In genomic region chr2:36214425-36214824, GRCm38 (mm10) we compare ENCODE assay signal across 8 mouse cellular contexts. TPM values are rescaled to one million over a fixed set of nuclear protein-coding genes. Genes with fewer than 3 reads are reported as not detected.
DNase-seq lines count a peak whose midpoint lies in the region; ATAC-seq and TF ChIP-seq lines count a peak whose summit lies in the region.

No protein-coding gene starts in this region.

- DNase-seq in forebrain, postnatal 0 days, result no peak
- no peak for DNase-seq in forebrain, embryonic 11.5 days (ENCODE audit: low spot score)
- peak; percentile 43 for DNase-seq in right cerebral cortex, postnatal 14 days
- no peak for DNase-seq in right cerebral cortex, postnatal 4 days
- peak; percentile 34 to 62 for DNase-seq in kidney, postnatal 36 days
- DNase-seq in adrenal gland, postnatal 25 days, result no peak
- no peak for DNase-seq in cerebellum, adult 9-10 months

- no peaks in the 10 kb centered on the region for H3K4me1 ChIP-seq in forebrain, postnatal 0 days (ENCODE audit: insufficient read depth)
- no peaks in the 10 kb centered on the region; the same call in 1 of the 2 replicates for H3K4me1 ChIP-seq in forebrain, embryonic 11.5 days (replicated peaks; ENCODE audit: control insufficient read depth, insufficient read depth, low read length)
- H3K4me1 ChIP-seq in stomach, embryonic 16.5 days (ENCODE audit: control insufficient read depth, insufficient read depth, low read length), result peaks cover 17% of the 10 kb centered on the region

- ATAC-seq in forebrain, postnatal 0 days, result peak; percentile 36; the same call in 1 of the 2 replicates
- no peak for ATAC-seq in forebrain, embryonic 11.5 days (replicated peaks; ENCODE audit: low FRiP score)
- no peak for ATAC-seq in stomach, embryonic 16.5 days (ENCODE audit: insufficient read depth, low FRiP score)

- TF ChIP-seq CTCF in forebrain, postnatal 0 days (IDR thresholded peaks at IDR 0.05; ENCODE audit: low read depth), result no peak

- no peak overlapping the region for H3K4me3 ChIP-seq in forebrain, postnatal 0 days (ENCODE audit: low read depth, low read length)
- no peak overlapping the region for H3K4me3 ChIP-seq in forebrain, embryonic 11.5 days (ENCODE audit: low read depth, low read length)
- no peak overlapping the region for H3K4me3 ChIP-seq in stomach, embryonic 16.5 days (replicated peaks; ENCODE audit: low read length)

- no peak overlapping the region for H3K27ac ChIP-seq in forebrain, postnatal 0 days (ENCODE audit: low read depth, low read length)
- H3K27ac ChIP-seq in forebrain, embryonic 11.5 days (ENCODE audit: low read depth, low read length), result no peak overlapping the region
- H3K27ac ChIP-seq in stomach, embryonic 16.5 days (ENCODE audit: low read length), result no peak overlapping the region

- 0 out of 2 replicates have a peak overlapping the region, but pooled peaks have one; percentile 18 for H3K4me2 ChIP-seq in forebrain, postnatal 0 days (ENCODE audit: low read depth)
- H3K4me2 ChIP-seq in forebrain, embryonic 11.5 days (ENCODE audit: low read depth, low read length, severe bottlenecking), result no peak overlapping the region
- peak overlapping the region; percentile 39 for H3K4me2 ChIP-seq in stomach, embryonic 16.5 days (ENCODE audit: low read depth, low read length)

- H3K27me3 ChIP-seq in forebrain, postnatal 0 days (ENCODE audit: insufficient read depth, low read length), result peaks cover 18% of the 10 kb centered on the region; the same call in 1 of the 2 replicates
- H3K27me3 ChIP-seq in forebrain, embryonic 11.5 days (ENCODE audit: control insufficient read depth, insufficient read depth, low read length), result peaks cover 19% of the 10 kb centered on the region
- peaks cover 18% of the 10 kb centered on the region for H3K27me3 ChIP-seq in stomach, embryonic 16.5 days (ENCODE audit: control insufficient read depth, insufficient read depth, low read length)

- 52% methylated on average over 5 of the region's 5 CpGs for WGBS in forebrain, postnatal 0 days
- WGBS in forebrain, embryonic 11.5 days, result 64% methylated on average over 5 of the region's 5 CpGs
- WGBS in stomach, embryonic 16.5 days, result 53% methylated on average over 5 of the region's 5 CpGs

- peak overlapping the region; percentile 2; the same call in 1 of the 2 replicates for H3K9ac ChIP-seq in forebrain, postnatal 0 days
- no peak overlapping the region; the same call in 1 of the 2 replicates for H3K9ac ChIP-seq in forebrain, embryonic 11.5 days (ENCODE audit: low read length)
- H3K9ac ChIP-seq in stomach, embryonic 16.5 days (ENCODE audit: low read length), result no peak overlapping the region

- no peaks in the 10 kb centered on the region for H3K9me3 ChIP-seq in forebrain, postnatal 0 days (ENCODE audit: low read length)
- H3K9me3 ChIP-seq in forebrain, embryonic 11.5 days (ENCODE audit: control insufficient read depth, low read length), result no peaks in the 10 kb centered on the region
- H3K9me3 ChIP-seq in stomach, embryonic 16.5 days (replicated peaks; ENCODE audit: control insufficient read depth, low read length), result no peaks in the 10 kb centered on the region

- no peaks in the 10 kb centered on the region for H3K36me3 ChIP-seq in forebrain, postnatal 0 days (ENCODE audit: insufficient read depth)
- H3K36me3 ChIP-seq in forebrain, embryonic 11.5 days (ENCODE audit: control insufficient read depth, insufficient read depth, low read length), result no peaks in the 10 kb centered on the region
- H3K36me3 ChIP-seq in stomach, embryonic 16.5 days (ENCODE audit: control insufficient read depth, insufficient read depth, low read length), result no peaks in the 10 kb centered on the region

RNA-seq across cellular contexts. Expression of gene Ptgs1, which starts 15.8 kb away (rescaled TPM):
- total RNA-seq in forebrain, postnatal 0 days (2014; rRNA removed), result 4.9 and 6.6 TPM in 2 replicates
- 4.4 and 5.5 TPM in 2 replicates for polyA plus RNA-seq in forebrain, postnatal 0 days (2015; fragmentation: Nextera tagmentation; extraction: Ambion mirVana)
- polyA plus RNA-seq in forebrain, embryonic 11.5 days (2014; fragmentation: Nextera tagmentation; extraction: Ambion mirVana), result 2.8 and 2.9 TPM in 2 replicates
- polyA plus RNA-seq in stomach, embryonic 16.5 days (2015; fragmentation: Nextera tagmentation; extraction: Ambion mirVana), result 35.1 and 37.5 TPM in 2 replicates
- total RNA-seq in adrenal gland, postnatal 25 days (2021), result 8.7 and 12.4 TPM in 2 replicates

Comparison
In these comparisons a context has a peak if more than half of its experiments do, and no peak if none do; other contexts are left out.
1. DNase-seq: peak in right cerebral cortex, postnatal 14 days (single experiment) and kidney, postnatal 36 days (2 of 2); none in forebrain, postnatal 0 days (single experiment), forebrain, embryonic 11.5 days (single experiment), right cerebral cortex, postnatal 4 days (single experiment), adrenal gland, postnatal 25 days (single experiment) and cerebellum, adult 9-10 months (single experiment).